Mouse (Mus musculus) kidney, postnatal 0 days (tissue): ENCODE measurements around the gene Endou. TPM values are rescaled to one million over a fixed set of nuclear protein-coding genes. Genes with fewer than 3 reads are reported as not detected.

Source experiments
- ATAC-seq: fragments of 200-750 bp; cut with Nextera tagmentation; replicated peaks from 2 replicates; pipeline ENCODE4 v1.8.0; 2017; ENCODE audit warnings: low read depth, moderate number of reproducible peaks, moderate TSS enrichment, moderate library complexity; ENCODE audit not compliant: low FRiP score
- DNase-seq: peaks from one replicate; pipeline ENCODE4 v3.0.0-alpha.2; 2016; ENCODE audit warnings: low spot score
- H3K27ac ChIP-seq: fragments of 300-500 bp; sonication (generic); 2 replicates; pipeline ENCODE4 v1.5.1; 2014; ENCODE audit warnings: mild to moderate bottlenecking
- H3K27me3 ChIP-seq: fragments of 300-500 bp; sonication (generic); 2 replicates; pipeline ENCODE4 v1.6.1; 2014; ENCODE audit warnings: low read length, mixed read lengths; ENCODE audit not compliant: insufficient read depth
- H3K36me3 ChIP-seq: fragments of 300-500 bp; sonication (generic); 2 replicates; pipeline ENCODE4 v1.6.1; 2014; ENCODE audit warnings: low read length, mixed read lengths; ENCODE audit not compliant: insufficient read depth
- H3K4me1 ChIP-seq: fragments of 300-500 bp; sonication (generic); replicated peaks from 2 replicates; pipeline ENCODE4 v1.6.1; 2014; ENCODE audit warnings: antibody characterized with exemption, low read length, mixed read lengths; ENCODE audit not compliant: insufficient read depth
- H3K4me2 ChIP-seq: fragments of 300-500 bp; sonication (generic); 2 replicates; pipeline ENCODE4 v1.6.1; 2014; ENCODE audit warnings: mild to moderate bottlenecking, low read length, moderate library complexity, mixed read lengths
- H3K4me3 ChIP-seq: fragments of 300-500 bp; sonication (generic); replicated peaks from 2 replicates; pipeline ENCODE4 v1.5.1; 2014; ENCODE audit warnings: low read depth, low read length
- H3K9ac ChIP-seq: fragments of 300-500 bp; sonication (generic); 2 replicates; pipeline ENCODE4 v1.6.1; 2014; ENCODE audit warnings: low read depth, low read length
- H3K9me3 ChIP-seq: fragments of 300-500 bp; sonication (generic); replicated peaks from 2 replicates; pipeline ENCODE4 v1.6.1; 2016; ENCODE audit warnings: low read length, inconsistent platforms, mixed read lengths
- CTCF ChIP-seq: IDR thresholded peaks from 2 replicates; pipeline ENCODE4 v1.5.1; 2016; ENCODE audit warnings: antibody characterized with exemption, low read depth, mild to moderate bottlenecking, moderate library complexity
- WGBS: fragments of 180-500 bp; shearing (Covaris S2); extraction: QIAGEN DNeasy Blood & Tissue Kit; methylation state at CpG from one replicate; pipeline ENCODE4 v1.1.7; 2014; 5-methylcytosine and 5-hydroxymethylcytosine counted together
- polyA plus RNA-seq: library from polyadenylated mRNA; unstranded; fragments of >200 nt; fragmentation: Nextera tagmentation; extraction: Ambion mirVana; gene quantifications from 2 replicates; pipeline ENCODE4 v1.2.1, GENCODE M21; 2015

The Endou gene
- polyA plus RNA-seq, 1 experiment from 2014 or later: 2.2 TPM

GRCm38 (mm10) chr15:97727520-97727919 lies 3.6 kb downstream of the Endou start:
- no peak overlapping the region for H3K9ac ChIP-seq
- no peak for TF ChIP-seq CTCF
- H3K4me1 ChIP-seq: peaks cover 8% of the 10 kb centered on the region; the same call in 1 of the 2 replicates
- ATAC-seq: no peak
- no peak overlapping the region for H3K4me2 ChIP-seq
- WGBS: 80% methylated on average over 5 of the region's 5 CpGs
- DNase-seq: no peak
- no peaks in the 10 kb centered on the region for H3K9me3 ChIP-seq
- H3K36me3 ChIP-seq: no peaks in the 10 kb centered on the region
- no peak overlapping the region for H3K4me3 ChIP-seq
- H3K27ac ChIP-seq: no peak overlapping the region
- no peaks in the 10 kb centered on the region for H3K27me3 ChIP-seq

DNA sequence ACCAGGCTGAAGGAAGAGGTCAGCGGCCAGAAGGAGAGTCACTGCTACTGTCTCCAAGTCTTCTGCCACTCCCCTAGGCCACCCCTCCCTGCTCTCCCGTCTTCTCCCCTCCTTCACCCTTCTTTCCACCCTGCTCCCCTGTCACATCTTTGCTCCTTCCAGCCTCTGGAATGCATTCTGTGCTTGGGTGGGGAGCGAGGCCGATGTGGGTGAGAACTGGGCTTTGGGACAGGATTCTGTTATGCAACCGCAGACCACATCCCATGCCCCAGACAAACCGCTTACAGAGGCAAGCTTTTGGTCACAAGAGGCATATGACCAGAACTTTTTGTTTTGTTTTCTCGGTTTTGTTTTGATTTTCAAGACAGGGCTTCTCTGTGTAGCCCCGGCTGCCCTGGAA lies 4.1 kb downstream of the Endou start:
- no peak overlapping the region for H3K9ac ChIP-seq
- H3K4me3 ChIP-seq: no peak overlapping the region
- TF ChIP-seq CTCF: no peak
- no peaks in the 10 kb centered on the region for H3K9me3 ChIP-seq
- no peak overlapping the region for H3K27ac ChIP-seq
- H3K4me2 ChIP-seq: no peak overlapping the region
- 57% methylated on average over 8 of the region's 8 CpGs for WGBS
- ATAC-seq (no peak), DNase-seq (no peak)
- no peaks in the 10 kb centered on the region for H3K36me3 ChIP-seq
- H3K4me1 ChIP-seq: peaks cover 8% of the 10 kb centered on the region; the same call in 1 of the 2 replicates
- H3K27me3 ChIP-seq: no peaks in the 10 kb centered on the region

DNA sequence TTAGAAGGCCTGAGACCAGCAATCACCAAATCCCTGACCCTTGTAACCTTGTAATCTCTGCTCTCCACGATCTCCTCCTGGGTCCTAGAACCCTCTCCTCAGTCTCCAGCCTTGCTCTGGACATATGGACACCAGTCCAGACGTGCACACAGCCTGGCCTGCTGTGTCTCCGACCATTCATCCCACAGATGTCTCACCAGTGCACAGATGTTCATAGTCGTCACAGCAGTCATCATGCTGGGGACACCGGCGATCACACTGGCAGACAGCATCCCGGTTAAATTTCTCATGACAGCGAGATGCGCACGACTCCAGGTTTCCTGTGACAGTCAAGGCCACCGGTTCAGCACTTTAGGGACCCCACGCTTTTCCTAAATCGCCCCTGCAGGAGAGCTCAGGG lies 4.8 kb downstream of the Endou start:
- 88% methylated on average over 13 of the region's 13 CpGs for WGBS
- no peak for DNase-seq

GRCm38 (mm10) chr15:97725198-97725785 lies 5.8 kb downstream of the Endou start:
- H3K4me3 ChIP-seq: no peak overlapping the region
- H3K4me2 ChIP-seq: no peak overlapping the region
- H3K27me3 ChIP-seq: no peaks in the 10 kb centered on the region
- no peak overlapping the region for H3K27ac ChIP-seq
- H3K9ac ChIP-seq: no peak overlapping the region
- TF ChIP-seq CTCF: no peak
- peaks cover 20% of the 10 kb centered on the region for H3K4me1 ChIP-seq
- no peaks in the 10 kb centered on the region for H3K9me3 ChIP-seq
- no peak for DNase-seq
- no peak for ATAC-seq
- 75% methylated on average over 6 of the region's 6 CpGs for WGBS
- H3K36me3 ChIP-seq: no peaks in the 10 kb centered on the region

More for the DNA sequence above, 4.8 kb downstream of the Endou start:
- no peak for ATAC-seq
- Histone ChIP-seq H3K4me1 (peaks cover 14% of the 10 kb centered on the region), H3K36me3 (no peaks in the 10 kb centered on the region), H3K4me2 (no peak overlapping the region), H3K4me3 (no peak overlapping the region), H3K9ac (no peak overlapping the region), H3K27ac (no peak overlapping the region), H3K9me3 (no peaks in the 10 kb centered on the region), H3K27me3 (no peaks in the 10 kb centered on the region)
- TF ChIP-seq CTCF: no peak

DNA sequence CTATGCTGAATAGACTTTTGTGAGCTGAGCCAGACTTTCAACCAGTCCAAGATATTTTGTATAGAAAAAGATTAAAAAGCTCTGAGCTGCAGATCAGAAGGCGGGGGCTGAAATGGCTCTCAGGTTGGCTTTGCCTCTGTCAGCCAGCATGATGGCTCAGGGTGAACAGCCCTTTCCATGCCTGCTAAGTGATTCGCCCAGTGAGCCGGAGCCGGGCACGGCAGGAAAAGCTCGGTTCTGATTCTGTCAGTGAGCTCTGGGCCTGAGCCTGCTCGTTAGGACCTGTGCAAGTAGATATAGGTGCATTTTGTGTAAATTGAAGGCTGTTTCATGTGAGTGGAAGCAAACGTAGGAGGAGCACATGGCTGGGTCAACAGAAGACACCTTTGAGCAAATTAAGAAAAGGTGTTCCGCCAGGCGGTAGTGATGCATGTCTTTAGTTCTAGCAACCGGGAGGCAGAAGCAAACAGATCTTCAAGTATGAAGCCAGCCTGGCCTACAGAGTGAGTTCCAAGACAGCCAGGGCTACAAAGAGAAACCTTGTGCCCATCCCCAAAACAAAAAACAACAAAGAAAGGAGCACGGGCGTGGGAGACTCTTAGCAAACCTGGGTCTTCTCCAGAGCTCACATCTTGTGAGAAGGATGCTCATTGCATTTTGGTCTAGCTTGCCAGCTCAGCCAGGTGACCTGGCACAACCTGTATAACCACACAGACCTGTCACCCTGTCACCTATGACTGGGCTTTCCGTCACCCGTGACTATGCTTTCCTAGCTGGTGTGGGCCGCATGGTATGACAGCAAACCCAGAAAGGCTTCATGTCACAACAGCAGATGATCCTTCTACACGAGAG lies 6.6 kb downstream of the Endou start:
- H3K9me3 ChIP-seq: no peaks in the 10 kb centered on the region
- 72% methylated on average over 17 of the region's 17 CpGs for WGBS

GRCm38 (mm10) chr15:97723536-97724345 lies 7.4 kb downstream of the Endou start:
- ATAC-seq: no peak

More for the DNA sequence above, 6.6 kb downstream of the Endou start:
- Histone ChIP-seq H3K4me3 (no peak overlapping the region), H3K4me2 (no peak overlapping the region), H3K27me3 (no peaks in the 10 kb centered on the region), H3K27ac (no peak overlapping the region), H3K9ac (no peak overlapping the region), H3K4me1 (peaks cover 16% of the 10 kb centered on the region), H3K36me3 (no peaks in the 10 kb centered on the region)
- ATAC-seq (no peak), DNase-seq (no peak)
- no peak for TF ChIP-seq CTCF

More at GRCm38 (mm10) chr15:97723536-97724345, 7.4 kb downstream of the Endou start:
- Histone ChIP-seq H3K4me1 (peaks cover 16% of the 10 kb centered on the region), H3K27me3 (no peaks in the 10 kb centered on the region), H3K36me3 (no peaks in the 10 kb centered on the region), H3K27ac (no peak overlapping the region), H3K9ac (no peak overlapping the region), H3K9me3 (no peaks in the 10 kb centered on the region), H3K4me2 (no peak overlapping the region), H3K4me3 (no peak overlapping the region)
- WGBS: 85% methylated on average over 6 of the region's 6 CpGs
- TF ChIP-seq CTCF: no peak
- DNase-seq: no peak
